Mouse (Mus musculus) gastrocnemius, postnatal 36 days (tissue): ENCODE measurements around the gene Kif2a. TPM values are rescaled to one million over a fixed set of nuclear protein-coding genes. Genes with fewer than 3 reads are reported as not detected.

Experiments used
- DNase-seq, 2 experiments: peaks; one replicate each; pipeline ENCODE4 v3.0.0; 2022
- intact Hi-C: fragments of 180-260 bp; cut with DNase I; formaldehyde crosslinking; loops from one replicate; pipeline ENCODE4 v1.15.1; 2025
- long read RNA-seq, 2 experiments: library from polyadenylated mRNA; stranded (forward); transcript quantifications; one replicate each; pipeline ENCODE4 v2.0.0; 2021
- total RNA-seq, 2 experiments: library from RNA; stranded (reverse); gene quantifications; 2 replicates each; pipeline ENCODE4 v1.2.3; 2021

The Kif2a gene
- 10 to 100 TPM; 20.7 to 25.7 TPM for total RNA-seq
- long read RNA-seq, experiment 1, partial matches to known transcripts: 0 of 1 reads
- long read RNA-seq, experiment 1, other reads (novel, unspliced or antisense): 1 of 1 reads
- long read RNA-seq, experiment 2, partial matches to known transcripts: 1 of 7 reads
- long read RNA-seq, experiment 2, other reads (novel, unspliced or antisense): 6 of 7 reads

- intact Hi-C loops: loop anchor here (2.0 kb wide), 1 partner anchor 77 kb away; no protein-coding TSS in a partner anchor
- peak; percentile 9 to 35 for DNase-seq
Measured at GRCm38 (mm10) chr13:107021461-107022265, at the start of gene Kif2a. Gene Kif2a, minus strand, starts transcription at chr13:107022126.

- DNase-seq: no peak
- intact Hi-C loops: no loop called here
Measured at GRCm38 (mm10) chr13:107069061-107069460, 47.1 kb upstream of the Kif2a start.

- intact Hi-C loops: no loop called here
- no peak for DNase-seq
Measured at GRCm38 (mm10) chr13:107065098-107065855, 43.4 kb upstream of the Kif2a start.

- DNase-seq: no peak
- intact Hi-C loops: no loop called here
Measured at GRCm38 (mm10) chr13:107064263-107064662, 42.3 kb upstream of the Kif2a start.

- intact Hi-C loops: no loop called here
Measured at GRCm38 (mm10) chr13:107063115-107063807, 41.3 kb upstream of the Kif2a start.

GRCm38 (mm10) chr13:107060098-107060497, 38.2 kb upstream of the Kif2a start:
- DNase-seq: no peak

More at GRCm38 (mm10) chr13:107063115-107063807, 41.3 kb upstream of the Kif2a start:
- DNase-seq: no peak

GRCm38 (mm10) chr13:107059460-107059859, 37.5 kb upstream of the Kif2a start:
- DNase-seq: no peak
- intact Hi-C loops: no loop called here

More at GRCm38 (mm10) chr13:107060098-107060497, 38.2 kb upstream of the Kif2a start:
- intact Hi-C loops: no loop called here

GRCm38 (mm10) chr13:107056318-107056717, 34.4 kb upstream of the Kif2a start:
- intact Hi-C loops: no loop called here

GRCm38 (mm10) chr13:107054496-107054895, 32.6 kb upstream of the Kif2a start:
- DNase-seq: no peak

More at GRCm38 (mm10) chr13:107056318-107056717, 34.4 kb upstream of the Kif2a start:
- no peak for DNase-seq

GRCm38 (mm10) chr13:107051342-107051741, 29.4 kb upstream of the Kif2a start:
- DNase-seq: no peak
- intact Hi-C loops: no loop called here

More at GRCm38 (mm10) chr13:107054496-107054895, 32.6 kb upstream of the Kif2a start:
- intact Hi-C loops: no loop called here

- intact Hi-C loops: no loop called here
- DNase-seq: no peak
Measured at GRCm38 (mm10) chr13:107044229-107044628, 22.3 kb upstream of the Kif2a start.

GRCm38 (mm10) chr13:107042551-107042950, 20.6 kb upstream of the Kif2a start:
- intact Hi-C loops: no loop called here

GRCm38 (mm10) chr13:107039493-107039892, 17.6 kb upstream of the Kif2a start:
- intact Hi-C loops: no loop called here
- DNase-seq: no peak

More at GRCm38 (mm10) chr13:107042551-107042950, 20.6 kb upstream of the Kif2a start:
- no peak for DNase-seq

GRCm38 (mm10) chr13:107038346-107038745, 16.4 kb upstream of the Kif2a start:
- DNase-seq: no peak
- intact Hi-C loops: no loop called here

- intact Hi-C loops: no loop called here
- no peak for DNase-seq
Measured at GRCm38 (mm10) chr13:107035511-107036113, 13.7 kb upstream of the Kif2a start.

GRCm38 (mm10) chr13:107035078-107035477, 13.2 kb upstream of the Kif2a start:
- no peak for DNase-seq
- intact Hi-C loops: no loop called here

GRCm38 (mm10) chr13:107034028-107034920, 12.3 kb upstream of the Kif2a start:
- no peak for DNase-seq
- intact Hi-C loops: no loop called here

GRCm38 (mm10) chr13:107031228-107031627, 9.3 kb upstream of the Kif2a start:
- no peak for DNase-seq
- intact Hi-C loops: no loop called here

- DNase-seq: no peak
- intact Hi-C loops: no loop called here
Measured at GRCm38 (mm10) chr13:107027218-107027617, 5.3 kb upstream of the Kif2a start.
